Mouse (Mus musculus) cerebellum, adult 9-11 months (tissue): Measurements from ENCODE around the gene P2ry12.

Source experiments
- DNase-seq: peaks from one replicate; pipeline ENCODE4 v3.0.0; 2022

Gene P2ry12

GRCm38 (mm10) chr3:59176871-59177270, 85.8 kb downstream of the P2ry12 start:
- DNase-seq = peak; percentile 87

GRCm38 (mm10) chr3:59175234-59175633, 87.4 kb downstream of the P2ry12 start:
- peak; percentile 81 for DNase-seq

GRCm38 (mm10) chr3:59174426-59175154, 88.1 kb downstream of the P2ry12 start:
- DNase-seq = no peak

GRCm38 (mm10) chr3:59169921-59170627, 92.6 kb downstream of the P2ry12 start:
- no peak for DNase-seq

GRCm38 (mm10) chr3:59169215-59169614, 93.5 kb downstream of the P2ry12 start:
- no peak for DNase-seq

- DNase-seq = no peak
These were observed 94.2 kb downstream of the P2ry12 start for GRCm38 (mm10) chr3:59168476-59168875.

GRCm38 (mm10) chr3:59167417-59168054, 95.1 kb downstream of the P2ry12 start:
- DNase-seq = no peak
